Mouse (Mus musculus) intestine, embryonic 16.5 days (tissue): Measurements from ENCODE around the gene Efcab14. TPM values are rescaled to one million over a fixed set of nuclear protein-coding genes. Genes with fewer than 3 reads are reported as not detected.

Experiments used
- ATAC-seq: fragments of 200-750 bp; cut with Nextera tagmentation; 2 replicates; pipeline ENCODE4 v1.8.0; 2017; ENCODE audit warnings: moderate TSS enrichment, moderate library complexity
- H3K27ac ChIP-seq: fragments of 300-500 bp; sonication (generic); 2 replicates; pipeline ENCODE4 v1.5.1; 2014; ENCODE audit warnings: mild to moderate bottlenecking, low read length
- H3K27me3 ChIP-seq: fragments of 300-500 bp; sonication (generic); replicated peaks from 2 replicates; pipeline ENCODE4 v1.6.1; 2014; ENCODE audit warnings: low read length, control low read depth, mixed read lengths; ENCODE audit not compliant: control insufficient read depth, insufficient read depth
- H3K36me3 ChIP-seq: fragments of 300-500 bp; sonication (generic); 2 replicates; pipeline ENCODE4 v1.6.1; 2014; ENCODE audit warnings: low read length, control low read depth; ENCODE audit not compliant: control insufficient read depth, insufficient read depth
- H3K4me1 ChIP-seq: fragments of 300-500 bp; sonication (generic); 2 replicates; pipeline ENCODE4 v1.6.1; 2014; ENCODE audit warnings: low read length, control low read depth, mixed read lengths; ENCODE audit not compliant: control insufficient read depth, insufficient read depth
- H3K4me2 ChIP-seq: fragments of 300-500 bp; sonication (generic); 2 replicates; pipeline ENCODE4 v1.6.1; 2014; ENCODE audit warnings: low read depth, low read length, control low read depth
- H3K4me3 ChIP-seq: fragments of 300-500 bp; sonication (generic); 2 replicates; pipeline ENCODE4 v1.5.1; 2014; ENCODE audit warnings: mild to moderate bottlenecking, low read length
- H3K9ac ChIP-seq: fragments of 300-500 bp; sonication (generic); 2 replicates; pipeline ENCODE4 v1.6.1; 2014; ENCODE audit warnings: low read depth, low read length
- H3K9me3 ChIP-seq: fragments of 300-500 bp; sonication (generic); 2 replicates; pipeline ENCODE4 v1.6.1; 2016; ENCODE audit warnings: low read length, control low read depth; ENCODE audit not compliant: control insufficient read depth
- WGBS: fragments of 180-500 bp; shearing (Covaris S2); extraction: QIAGEN DNeasy Blood & Tissue Kit; methylation state at CpG from one replicate; pipeline ENCODE4 v1.1.7; 2014; 5-methylcytosine and 5-hydroxymethylcytosine counted together
- polyA plus RNA-seq: library from polyadenylated mRNA; unstranded; fragments of >200 nt; fragmentation: Nextera tagmentation; extraction: Ambion mirVana; gene quantifications from 2 replicates; pipeline ENCODE4 v1.2.1, GENCODE M21; 2015

Gene Efcab14
- polyA plus RNA-seq, 1 experiment from 2014 or later = 32.9 TPM

DNA sequence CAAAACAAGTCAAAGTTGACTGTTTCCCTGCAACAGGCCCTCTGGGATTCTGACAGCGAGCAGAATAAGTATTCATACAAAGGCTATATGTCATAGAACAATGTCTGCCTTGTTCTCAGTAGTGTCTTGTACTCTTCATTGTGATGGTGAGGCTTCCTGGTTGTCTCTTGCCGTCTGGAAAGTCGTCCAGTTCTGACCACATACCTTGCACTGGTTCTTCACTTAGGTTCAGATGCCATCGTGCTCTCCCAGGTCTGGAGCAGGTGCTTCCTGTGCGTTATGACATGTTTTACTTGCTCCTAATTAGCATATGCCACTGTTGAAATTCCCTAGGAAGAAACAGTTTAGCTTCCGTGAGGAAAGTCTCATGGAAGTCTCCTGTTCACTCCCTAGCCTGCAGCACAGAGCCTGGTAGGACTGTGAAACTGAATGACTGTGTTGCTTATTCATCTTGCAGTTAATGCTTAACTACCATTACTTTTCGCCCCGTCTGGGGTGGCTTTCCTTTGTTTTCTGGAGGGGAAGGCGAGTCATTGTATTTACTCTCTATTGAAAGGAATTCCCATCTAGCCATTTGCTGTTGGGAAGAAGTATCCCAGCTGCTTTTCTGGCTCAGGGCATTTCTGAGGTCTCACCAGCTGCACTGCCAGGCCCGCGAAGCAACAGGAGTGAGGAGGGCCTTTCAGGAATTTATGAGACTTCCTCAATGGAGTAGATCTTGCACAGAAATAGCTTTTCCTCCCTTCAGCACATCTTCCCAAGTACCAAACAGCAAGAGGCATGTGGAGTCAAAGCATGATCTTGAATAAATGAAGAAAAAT is 30.3 kb downstream of the Efcab14 start:
- Histone ChIP-seq H3K4me3 (no peak overlapping the region), H3K27me3 (no peaks in the 10 kb centered on the region), H3K4me2 (peak overlapping the region; percentile 20; the same call in 1 of the 2 replicates), H3K4me1 (no peaks in the 10 kb centered on the region), H3K27ac (peak overlapping the region; percentile 81), H3K36me3 (peaks cover 12% of the 10 kb centered on the region), H3K9me3 (no peaks in the 10 kb centered on the region), H3K9ac (no peak overlapping the region)
- ATAC-seq = peak; percentile 93
- WGBS = 42% methylated on average over 11 of the region's 11 CpGs

DNA sequence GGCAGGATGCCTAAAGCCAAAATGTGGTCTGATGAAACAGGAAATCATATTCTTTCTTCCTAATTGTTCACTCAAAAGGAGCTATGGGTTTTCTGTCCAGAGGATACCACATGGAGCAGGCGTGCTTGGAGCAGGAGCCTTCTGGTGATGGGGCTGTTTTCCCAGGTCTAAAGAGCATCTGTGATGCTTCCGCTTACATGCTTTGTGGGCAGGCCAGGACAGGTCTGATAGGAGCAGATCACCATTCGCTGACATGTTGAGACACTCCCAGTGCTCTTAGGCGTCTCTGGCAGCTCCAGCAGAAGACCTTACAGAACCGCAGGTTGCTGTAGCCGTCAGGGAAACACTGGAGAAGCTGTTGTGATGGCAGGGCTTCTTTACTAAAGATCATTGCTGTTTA is 37.5 kb downstream of the Efcab14 start:
- WGBS = 83% methylated on average over 6 of the region's 6 CpGs
- no peak overlapping the region for H3K27ac ChIP-seq
- H3K9ac ChIP-seq = no peak overlapping the region
- no peaks in the 10 kb centered on the region for H3K9me3 ChIP-seq
- ATAC-seq = no peak
- no peaks in the 10 kb centered on the region for H3K4me1 ChIP-seq
- H3K36me3 ChIP-seq = peaks cover 8% of the 10 kb centered on the region
- no peak overlapping the region for H3K4me3 ChIP-seq
- no peak overlapping the region for H3K4me2 ChIP-seq
- H3K27me3 ChIP-seq = no peaks in the 10 kb centered on the region

DNA sequence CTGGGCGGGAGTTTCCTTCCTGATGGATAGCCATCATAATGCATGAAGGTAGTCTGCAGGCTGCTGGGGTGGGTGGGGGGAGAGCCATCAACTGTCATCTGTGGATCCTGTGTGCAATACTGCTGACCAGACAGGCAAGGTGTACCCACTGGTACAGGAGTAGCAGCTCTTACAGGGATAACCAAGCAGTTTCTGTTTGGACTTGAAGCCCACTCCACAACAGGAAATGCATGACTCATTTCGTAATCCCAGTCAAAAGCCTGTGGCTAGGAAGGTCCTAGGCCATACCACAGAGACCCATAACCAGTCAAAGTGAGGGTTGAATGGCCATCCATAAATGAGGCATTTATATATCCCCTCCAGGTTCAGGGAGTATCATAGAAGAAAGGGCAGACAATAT is 40.1 kb downstream of the Efcab14 start:
- WGBS = 92% methylated on average over 2 of the region's 2 CpGs
- Histone ChIP-seq H3K27me3 (no peaks in the 10 kb centered on the region), H3K27ac (no peak overlapping the region), H3K36me3 (no peaks in the 10 kb centered on the region), H3K4me2 (no peak overlapping the region), H3K4me3 (no peak overlapping the region), H3K4me1 (no peaks in the 10 kb centered on the region), H3K9ac (no peak overlapping the region), H3K9me3 (no peaks in the 10 kb centered on the region)
- no peak for ATAC-seq

DNA sequence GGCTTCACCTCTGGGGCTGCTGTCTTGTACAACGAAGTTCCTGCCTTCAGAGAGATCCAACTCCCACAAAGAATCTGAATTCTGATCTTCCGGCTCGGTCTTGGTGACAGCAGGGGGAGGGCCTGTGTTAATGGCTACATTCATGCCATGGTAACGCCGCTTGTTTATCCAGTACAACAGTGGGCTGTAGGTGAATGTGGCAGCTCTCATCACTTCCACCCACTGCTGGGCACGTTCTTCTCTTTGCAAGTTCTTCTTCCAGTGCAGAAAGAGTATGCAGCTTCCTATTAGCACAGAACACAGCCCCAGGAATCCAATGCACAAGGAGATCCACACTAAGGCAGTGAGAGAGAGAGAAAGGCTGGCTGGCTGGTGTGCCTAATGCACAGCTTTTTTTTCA is 42.7 kb downstream of the Efcab14 start:
- Histone ChIP-seq H3K27me3 (no peaks in the 10 kb centered on the region), H3K36me3 (no peaks in the 10 kb centered on the region), H3K4me3 (no peak overlapping the region), H3K9ac (no peak overlapping the region), H3K4me1 (peaks cover 5% of the 10 kb centered on the region; the same call in 1 of the 2 replicates), H3K4me2 (no peak overlapping the region), H3K27ac (no peak overlapping the region), H3K9me3 (no peaks in the 10 kb centered on the region)
- no peak for ATAC-seq
- WGBS = 40% methylated on average over 6 of the region's 6 CpGs

DNA sequence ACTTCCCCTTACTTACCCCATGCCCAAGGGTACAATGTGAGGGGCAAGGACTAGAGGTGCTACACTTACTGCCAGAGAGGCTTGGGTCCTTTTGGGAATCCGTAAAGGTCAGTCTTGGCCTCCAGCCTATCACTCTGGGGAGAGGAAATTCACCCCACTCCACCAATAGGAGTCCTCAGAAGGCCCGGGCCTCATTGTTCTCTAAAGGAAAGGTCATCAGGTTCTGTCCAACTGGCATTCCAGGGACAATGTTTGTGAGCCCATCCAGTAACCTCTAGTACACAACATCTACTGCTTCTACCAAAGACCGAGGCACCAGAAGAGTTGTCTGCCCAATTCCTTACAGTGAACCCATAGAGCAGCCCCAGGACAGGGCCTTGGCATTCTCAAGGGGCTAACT is 43.4 kb downstream of the Efcab14 start, which contains the start of gene Tex38:
Tex38 (minus strand) TSS at position 101 of the 400 bp plus-strand sequence.
- no peaks in the 10 kb centered on the region for H3K9me3 ChIP-seq
- peaks cover 10% of the 10 kb centered on the region for H3K4me1 ChIP-seq
- no peak within 1 kb of the TSS for H3K9ac ChIP-seq
- 73% methylated on average over 3 of the region's 3 CpGs for WGBS
- H3K27me3 ChIP-seq = no peaks in the 10 kb centered on the region
- no peak within 1 kb of the TSS for H3K27ac ChIP-seq
- no peak for ATAC-seq
- no peaks in the 10 kb centered on the region for H3K36me3 ChIP-seq
- no peak within 1 kb of the TSS for H3K4me3 ChIP-seq
- H3K4me2 ChIP-seq = no peak within 1 kb of the TSS

DNA sequence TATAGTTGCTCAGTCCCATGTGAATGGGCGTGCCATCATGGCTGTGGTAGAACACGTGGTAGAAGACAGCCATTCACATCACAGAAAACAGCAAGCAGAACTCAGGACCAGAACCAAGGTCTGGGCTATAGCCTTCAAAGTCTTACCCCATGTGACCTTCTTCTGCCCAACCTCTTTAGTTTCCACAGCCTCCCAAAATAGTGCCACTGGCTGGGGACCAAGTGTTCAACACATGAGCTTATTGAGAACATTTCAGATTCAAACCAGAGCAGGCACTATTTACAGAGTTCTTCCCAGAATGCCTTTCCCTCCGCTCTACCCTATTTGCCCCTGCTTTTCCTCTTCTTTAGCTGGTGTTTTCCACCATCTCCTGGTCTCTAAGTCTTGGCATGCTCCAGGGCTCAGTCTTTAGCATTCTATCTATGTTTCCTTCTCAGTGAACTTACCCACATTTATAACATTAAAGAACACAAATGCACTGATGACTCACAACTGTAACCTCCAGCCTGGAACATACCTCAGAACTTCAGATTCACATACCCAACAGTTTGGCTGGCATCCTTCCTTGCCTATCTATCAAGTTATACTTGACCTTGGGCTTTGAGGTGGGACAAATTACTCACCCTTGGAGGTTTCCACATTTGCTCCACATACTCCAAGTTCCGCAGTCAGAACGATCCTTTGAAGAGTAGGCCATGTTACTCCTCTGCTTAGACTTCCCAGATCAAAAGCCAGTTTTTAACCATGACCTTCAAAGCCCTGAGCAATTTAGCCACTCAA is 44.7 kb downstream of the Efcab14 start:
- peaks cover 10% of the 10 kb centered on the region for H3K4me1 ChIP-seq
- no peak overlapping the region for H3K4me3 ChIP-seq
- H3K4me2 ChIP-seq = no peak overlapping the region
- H3K27me3 ChIP-seq = no peaks in the 10 kb centered on the region
- H3K36me3 ChIP-seq = no peaks in the 10 kb centered on the region
- 89% methylated on average over 5 of the region's 5 CpGs for WGBS
- H3K27ac ChIP-seq = no peak overlapping the region
- H3K9ac ChIP-seq = no peak overlapping the region
- H3K9me3 ChIP-seq = no peaks in the 10 kb centered on the region
- ATAC-seq = no peak

DNA sequence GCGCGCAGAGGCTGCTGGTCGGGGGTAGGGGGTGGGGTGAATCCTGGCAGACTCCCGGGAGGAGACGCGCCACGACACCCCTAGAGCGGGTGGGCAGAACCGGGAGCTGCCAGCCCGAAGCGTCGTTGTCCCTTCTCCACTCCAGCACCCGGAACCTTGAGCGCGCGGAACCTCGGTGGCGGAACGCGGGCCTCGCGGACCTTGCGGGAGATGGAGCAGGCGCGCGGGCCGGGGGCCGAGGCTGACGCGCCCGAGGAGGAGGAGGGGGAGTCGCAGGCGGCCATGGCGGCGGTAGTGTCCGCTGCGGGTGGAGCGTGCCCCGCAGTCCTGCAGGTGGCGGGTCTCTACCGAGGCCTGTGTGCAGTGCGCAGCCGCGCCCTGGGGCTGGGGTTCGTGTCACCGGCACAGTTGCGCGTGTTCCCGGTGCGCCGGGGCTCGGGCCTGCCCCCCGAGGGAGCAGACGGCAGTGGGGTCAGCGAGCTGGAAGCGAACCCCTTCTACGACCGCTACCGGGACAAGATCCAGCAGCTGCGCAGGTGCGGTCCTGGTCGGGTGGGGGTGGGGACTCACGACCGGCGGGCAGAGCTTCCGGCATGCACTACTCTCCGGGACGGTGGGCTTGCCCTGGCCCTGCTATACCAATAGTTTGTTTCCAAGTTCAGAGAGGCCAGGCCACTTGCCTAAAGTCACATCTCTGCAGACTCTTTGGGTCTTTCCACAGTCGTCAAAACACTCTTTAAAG is 47.4 kb downstream of the Efcab14 start, which contains the start of gene Atpaf1:
Atpaf1 (plus strand) TSS at position 44 of the 742 bp plus-strand sequence.
- peak within 1 kb of the TSS; percentile 79 for H3K4me2 ChIP-seq
- no peaks in the 10 kb centered on the region for H3K9me3 ChIP-seq
- H3K27me3 ChIP-seq = no peaks in the 10 kb centered on the region
- WGBS = under 1% methylated on average over 69 of the region's 69 CpGs
- peak within 1 kb of the TSS; percentile 90 for H3K9ac ChIP-seq
- H3K4me3 ChIP-seq = peak within 1 kb of the TSS; percentile 85
- H3K27ac ChIP-seq = peak within 1 kb of the TSS; percentile 76
- H3K36me3 ChIP-seq = no peaks in the 10 kb centered on the region; the same call in 1 of the 2 replicates
- peaks cover 10% of the 10 kb centered on the region for H3K4me1 ChIP-seq
- peak; percentile 91 for ATAC-seq

DNA sequence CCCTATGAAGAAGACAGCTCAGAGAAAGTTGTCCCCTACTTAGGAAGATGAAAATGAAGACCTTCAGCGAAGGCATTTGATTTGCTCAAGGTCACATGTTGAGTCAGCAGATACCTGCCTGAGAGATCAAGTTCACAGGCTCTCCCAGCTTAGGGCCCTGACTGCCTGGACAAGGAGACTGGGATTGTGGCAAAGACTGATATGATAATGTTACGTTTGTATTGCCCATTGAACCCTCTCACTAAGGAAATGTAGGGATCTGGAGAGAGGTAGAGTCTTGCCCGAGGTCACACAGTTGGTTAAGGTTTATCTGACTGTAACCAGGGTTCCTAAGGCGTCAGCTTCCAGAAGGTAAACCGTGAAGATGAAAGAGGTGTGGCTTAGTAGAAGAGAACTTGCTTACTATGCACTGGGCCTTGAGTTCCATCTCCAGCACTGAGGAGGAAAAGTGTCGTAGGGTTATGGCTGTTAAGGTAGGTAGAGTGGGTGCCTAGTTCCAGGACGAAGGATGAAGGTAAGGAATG is 48.0 kb downstream of the Efcab14 start:
- Histone ChIP-seq H3K4me3 (peak overlapping the region; percentile 85), H3K27me3 (no peaks in the 10 kb centered on the region), H3K4me1 (peaks cover 10% of the 10 kb centered on the region), H3K27ac (peak overlapping the region; percentile 76), H3K9me3 (no peaks in the 10 kb centered on the region), H3K9ac (peak overlapping the region; percentile 90), H3K4me2 (peak overlapping the region; percentile 79), H3K36me3 (no peaks in the 10 kb centered on the region; the same call in 1 of the 2 replicates)
- ATAC-seq = peak; percentile 61
- WGBS = 39% methylated on average over 7 of the region's 7 CpGs
